8 mouse cellular contexts compared by ENCODE assay signal in genomic region chr4:123411006-123411731, GRCm38 (mm10).
DNase-seq lines count a peak whose midpoint lies in the region; ATAC-seq and TF ChIP-seq lines count a peak whose summit lies in the region.

No protein-coding gene starts in this region.

- H3K4me2 ChIP-seq in kidney, postnatal 0 days (ENCODE audit: low read length) = peak overlapping the region; percentile 73

- H3K27me3 ChIP-seq in heart, embryonic 10.5 days (ENCODE audit: insufficient read depth, poor library complexity, severe bottlenecking) = no peaks in the 10 kb centered on the region
- no peaks in the 10 kb centered on the region for H3K27me3 ChIP-seq in kidney, postnatal 0 days (ENCODE audit: insufficient read depth, low read length)

- peak overlapping the region; percentile 88 for H3K4me3 ChIP-seq in heart, embryonic 10.5 days
- H3K4me3 ChIP-seq in kidney, postnatal 0 days (replicated peaks; ENCODE audit: low read depth, low read length) = peak overlapping the region; percentile 76

- peaks cover 32% of the 10 kb centered on the region for H3K36me3 ChIP-seq in heart, embryonic 10.5 days
- no peaks in the 10 kb centered on the region for H3K36me3 ChIP-seq in kidney, postnatal 0 days (ENCODE audit: insufficient read depth, low read length)

- TF ChIP-seq CTCF in kidney, postnatal 0 days (IDR thresholded peaks at IDR 0.05; ENCODE audit: low read depth) = no peak

- peak overlapping the region; percentile 82 for H3K9ac ChIP-seq in kidney, postnatal 0 days (ENCODE audit: low read depth, low read length)

- H3K27ac ChIP-seq in heart, embryonic 10.5 days = peak overlapping the region; percentile 95
- peak overlapping the region; percentile 89 for H3K27ac ChIP-seq in kidney, postnatal 0 days

- peak; percentile 55 for DNase-seq in adrenal gland, postnatal 25 days
- DNase-seq in adrenal gland, postnatal 10 days = no peak
- no peak for DNase-seq in heart, embryonic 10.5 days (ENCODE audit: low spot score)
- peak; percentile 75 for DNase-seq in kidney, postnatal 0 days (ENCODE audit: low spot score)
- DNase-seq in lung, postnatal 36 days = peak; percentile 79
- peak; percentile 52 for DNase-seq in right cerebral cortex, postnatal 25 days

- WGBS in heart, embryonic 10.5 days = 4% methylated on average over 36 of the region's 36 CpGs
- WGBS in kidney, postnatal 0 days = 2% methylated on average over 36 of the region's 36 CpGs

- no peaks in the 10 kb centered on the region for H3K9me3 ChIP-seq in heart, embryonic 10.5 days
- no peaks in the 10 kb centered on the region for H3K9me3 ChIP-seq in kidney, postnatal 0 days (replicated peaks; ENCODE audit: low read length)

- H3K4me1 ChIP-seq in heart, embryonic 10.5 days = peaks cover 79% of the 10 kb centered on the region
- H3K4me1 ChIP-seq in kidney, postnatal 0 days (replicated peaks; ENCODE audit: insufficient read depth, low read length) = peaks cover 35% of the 10 kb centered on the region

- ATAC-seq in CD4-positive, CD25-positive, alpha-beta regulatory T cell, adult 4 months = peak; percentile 38
- ATAC-seq in common myeloid progenitor, adult 5-6 weeks (replicated peaks; ENCODE audit: low read depth, poor library complexity, severe bottlenecking) = peak; percentile 33
- peak; percentile 33; the same call in 1 of the 2 replicates for ATAC-seq in kidney, postnatal 0 days (replicated peaks; ENCODE audit: low FRiP score, low read depth)

Comparison
In these comparisons a context has a peak if more than half of its experiments do, and no peak if none do; other contexts are left out.
1. DNase-seq: peak in adrenal gland, postnatal 25 days (single experiment), kidney, postnatal 0 days (single experiment), lung, postnatal 36 days (single experiment) and right cerebral cortex, postnatal 25 days (single experiment); none in adrenal gland, postnatal 10 days (single experiment) and heart, embryonic 10.5 days (single experiment).
2. Peak in every context shown above with its lines, with median percentiles within 50 percentile points of each other: ATAC-seq.